Mouse (Mus musculus) lung, postnatal 0 days (tissue): ENCODE results near the gene Mphosph9.

Experiments
- CTCF ChIP-seq: IDR thresholded peaks from 2 replicates; pipeline ENCODE4 v1.5.1; 2016; ENCODE audit warnings: antibody characterized with exemption, mild to moderate bottlenecking
- EP300 ChIP-seq: IDR thresholded peaks from 2 replicates; pipeline ENCODE4 v1.6.1; 2016; ENCODE audit warnings: antibody characterized with exemption, mild to moderate bottlenecking, control low read depth

- no peak for TF ChIP-seq CTCF
- TF ChIP-seq EP300 = no peak; the same call in 1 of the 2 replicates
Measured at GRCm38 (mm10) chr5:124337909-124338308, 10.1 kb upstream of the Mphosph9 start.
